In genomic region chr19:20794999-20795398, GRCm38 (mm10) we compare ENCODE assay signal across 29 mouse cellular contexts.
A peak's percentile ranks its signal among the peaks of the same experiment; 100 is the strongest.
DNase-seq lines count a peak whose midpoint lies in the region; ATAC-seq and TF ChIP-seq lines count a peak whose summit lies in the region.
"Had no signal": no experiment of that assay in that cellular context is flagged by ENCODE, and none has a peak within 500 bp of the region (broad histone marks: within the 10 kb centered on the region; RNA-seq: fewer than 3 reads in every experiment).

No protein-coding gene starts in this region.

- no peaks in the 10 kb centered on the region for H3K36me3 ChIP-seq in hindbrain, embryonic 13.5 days
- H3K36me3 ChIP-seq in hindbrain, embryonic 11.5 days (ENCODE audit: control insufficient read depth, insufficient read depth, low read length), result no peaks in the 10 kb centered on the region
- H3K36me3 ChIP-seq in midbrain, embryonic 14.5 days (ENCODE audit: control insufficient read depth, insufficient read depth, low read length), result no peaks in the 10 kb centered on the region
- H3K36me3 ChIP-seq in midbrain, postnatal 0 days (ENCODE audit: insufficient read depth, low read length), result no peaks in the 10 kb centered on the region
- no peaks in the 10 kb centered on the region for H3K36me3 ChIP-seq in neural tube, embryonic 12.5 days
- H3K36me3 ChIP-seq: embryonic facial prominence, embryonic 13.5 days; heart, embryonic 10.5 days; heart, embryonic 15.5 days; limb, embryonic 13.5 days; lung, embryonic 15.5 days had no signal

- 68% methylated on average over 3 of the region's 3 CpGs for WGBS in hindbrain, embryonic 13.5 days
- WGBS in hindbrain, embryonic 11.5 days, result 82% methylated on average over 3 of the region's 3 CpGs
- WGBS in midbrain, embryonic 14.5 days, result 74% methylated on average over 3 of the region's 3 CpGs
- WGBS in midbrain, postnatal 0 days, result 79% methylated on average over 3 of the region's 3 CpGs
- 70% methylated on average over 3 of the region's 3 CpGs for WGBS in neural tube, embryonic 12.5 days

- intact Hi-C loops in heart, postnatal 14 days (cut with DNase I), result loop anchor here (5.0 kb wide), 2 partner anchors 577 to 657 kb away; no protein-coding TSS in a partner anchor

- H3K4me3 ChIP-seq in hindbrain, embryonic 13.5 days, result no peak overlapping the region
- H3K4me3 ChIP-seq in hindbrain, embryonic 11.5 days (ENCODE audit: low read depth, low read length), result no peak overlapping the region
- no peak overlapping the region for H3K4me3 ChIP-seq in midbrain, embryonic 14.5 days (replicated peaks; ENCODE audit: low read depth, low read length)
- no peak overlapping the region for H3K4me3 ChIP-seq in midbrain, postnatal 0 days (ENCODE audit: low read depth, low read length)
- no peak overlapping the region for H3K4me3 ChIP-seq in neural tube, embryonic 12.5 days
- H3K4me3 ChIP-seq: embryonic facial prominence, embryonic 13.5 days; heart, embryonic 10.5 days; heart, embryonic 15.5 days; limb, embryonic 13.5 days; lung, embryonic 15.5 days had no signal

- no peaks in the 10 kb centered on the region for H3K27me3 ChIP-seq in hindbrain, embryonic 13.5 days
- no peaks in the 10 kb centered on the region for H3K27me3 ChIP-seq in hindbrain, embryonic 11.5 days (ENCODE audit: control insufficient read depth, insufficient read depth, low read length)
- no peaks in the 10 kb centered on the region for H3K27me3 ChIP-seq in midbrain, embryonic 14.5 days (ENCODE audit: control insufficient read depth, insufficient read depth, low read length)
- no peaks in the 10 kb centered on the region for H3K27me3 ChIP-seq in midbrain, postnatal 0 days (ENCODE audit: insufficient read depth, low read length)
- no peaks in the 10 kb centered on the region for H3K27me3 ChIP-seq in neural tube, embryonic 12.5 days (replicated peaks)
- H3K27me3 ChIP-seq: embryonic facial prominence, embryonic 13.5 days; heart, embryonic 15.5 days; limb, embryonic 13.5 days; lung, embryonic 15.5 days had no signal

- no peak for TF ChIP-seq CTCF in midbrain, postnatal 0 days (IDR thresholded peaks at IDR 0.05)

- 0 out of 2 replicates have a peak overlapping the region, but pooled peaks have one; percentile 37 for H3K27ac ChIP-seq in hindbrain, embryonic 13.5 days
- H3K27ac ChIP-seq in hindbrain, embryonic 11.5 days (ENCODE audit: low read depth, low read length), result no peak overlapping the region
- H3K27ac ChIP-seq in midbrain, embryonic 14.5 days (replicated peaks; ENCODE audit: low read depth, low read length), result no peak overlapping the region
- no peak overlapping the region for H3K27ac ChIP-seq in midbrain, postnatal 0 days (ENCODE audit: low read depth, low read length)
- no peak overlapping the region for H3K27ac ChIP-seq in neural tube, embryonic 12.5 days
- H3K27ac ChIP-seq: embryonic facial prominence, embryonic 13.5 days; heart, embryonic 10.5 days; heart, embryonic 15.5 days; kidney, postnatal 0 days; limb, embryonic 13.5 days; lung, embryonic 15.5 days; stomach, postnatal 0 days had no signal

- 0 out of 2 replicates have a peak, but pooled peaks have one; percentile 22 for ATAC-seq in hindbrain, embryonic 13.5 days (ENCODE audit: low FRiP score)
- ATAC-seq in hindbrain, embryonic 11.5 days (ENCODE audit: low FRiP score), result no peak
- no peak for ATAC-seq in midbrain, embryonic 14.5 days (ENCODE audit: low FRiP score, low TSS enrichment)
- no peak for ATAC-seq in midbrain, postnatal 0 days (ENCODE audit: low FRiP score)
- 0 out of 2 replicates have a peak, but pooled peaks have one; percentile 38 for ATAC-seq in neural tube, embryonic 12.5 days (ENCODE audit: low FRiP score, low read depth)
- ATAC-seq: CD4-positive, CD25-positive, alpha-beta regulatory T cell, adult 4 months; intestine, embryonic 16.5 days had no signal

- 0 out of 2 replicates have a peak, but pooled peaks cover 3% of the 10 kb centered on the region for H3K4me1 ChIP-seq in hindbrain, embryonic 13.5 days (replicated peaks)
- no peaks in the 10 kb centered on the region for H3K4me1 ChIP-seq in hindbrain, embryonic 11.5 days (replicated peaks; ENCODE audit: control insufficient read depth, insufficient read depth, low read length)
- 0 out of 2 replicates have a peak, but pooled peaks cover 2% of the 10 kb centered on the region for H3K4me1 ChIP-seq in midbrain, embryonic 14.5 days (ENCODE audit: control insufficient read depth, insufficient read depth, low read length)
- no peaks in the 10 kb centered on the region for H3K4me1 ChIP-seq in midbrain, postnatal 0 days (ENCODE audit: insufficient read depth, low read length)
- no peaks in the 10 kb centered on the region for H3K4me1 ChIP-seq in neural tube, embryonic 12.5 days
- H3K4me1 ChIP-seq: heart, embryonic 10.5 days; heart, embryonic 15.5 days; lung, embryonic 15.5 days had no signal

- H3K4me2 ChIP-seq in hindbrain, embryonic 13.5 days, result no peak overlapping the region
- no peak overlapping the region for H3K4me2 ChIP-seq in hindbrain, embryonic 11.5 days (replicated peaks; ENCODE audit: low read depth, low read length)
- no peak overlapping the region for H3K4me2 ChIP-seq in midbrain, embryonic 14.5 days (ENCODE audit: low read length)
- H3K4me2 ChIP-seq in midbrain, postnatal 0 days (ENCODE audit: low read depth, low read length, poor library complexity, severe bottlenecking), result no peak overlapping the region
- H3K4me2 ChIP-seq in neural tube, embryonic 12.5 days (replicated peaks), result no peak overlapping the region
- H3K4me2 ChIP-seq: embryonic facial prominence, embryonic 13.5 days; heart, embryonic 15.5 days; limb, embryonic 13.5 days; liver, embryonic 11.5 days; lung, embryonic 15.5 days had no signal

- H3K9ac ChIP-seq in hindbrain, embryonic 13.5 days, result no peak overlapping the region
- H3K9ac ChIP-seq in hindbrain, embryonic 11.5 days (ENCODE audit: low read depth, low read length), result no peak overlapping the region
- H3K9ac ChIP-seq in midbrain, embryonic 14.5 days (replicated peaks; ENCODE audit: low read length), result no peak overlapping the region
- H3K9ac ChIP-seq in midbrain, postnatal 0 days (replicated peaks; ENCODE audit: low read length, poor library complexity, severe bottlenecking), result no peak overlapping the region
- no peak overlapping the region for H3K9ac ChIP-seq in neural tube, embryonic 12.5 days
- H3K9ac ChIP-seq: embryonic facial prominence, embryonic 13.5 days; heart, embryonic 15.5 days; limb, embryonic 13.5 days; lung, embryonic 15.5 days had no signal

- no peak for DNase-seq in hindbrain, embryonic 11.5 days (ENCODE audit: low spot score)
- peak; percentile 15 for DNase-seq in midbrain, embryonic 14.5 days
- no peak for DNase-seq in midbrain, postnatal 0 days (ENCODE audit: low spot score)
- no peak for DNase-seq in urinary bladder, postnatal 4 days (ENCODE audit: low spot score in 2 of 2)
- no peak for DNase-seq in heart, postnatal 14 days
- DNase-seq: adrenal gland, postnatal 25 days; cerebellum, adult 18-20 months; cerebellum, postnatal 10 days; gastrocnemius, postnatal 25 days; heart, adult 11 months; heart, postnatal 36 days; kidney, adult 8-10 months; kidney, postnatal 4 days; lung, postnatal 36 days; right cerebral cortex, adult 18-20 months; thymus, adult 18-20 months; thymus, postnatal 36 days had no signal

- no peaks in the 10 kb centered on the region for H3K9me3 ChIP-seq in hindbrain, embryonic 13.5 days
- H3K9me3 ChIP-seq in hindbrain, embryonic 11.5 days (ENCODE audit: control insufficient read depth, low read length), result no peaks in the 10 kb centered on the region
- H3K9me3 ChIP-seq in midbrain, embryonic 14.5 days (ENCODE audit: control insufficient read depth, low read length), result no peaks in the 10 kb centered on the region
- no peaks in the 10 kb centered on the region for H3K9me3 ChIP-seq in midbrain, postnatal 0 days (ENCODE audit: low read length)
- no peaks in the 10 kb centered on the region for H3K9me3 ChIP-seq in neural tube, embryonic 12.5 days
- H3K9me3 ChIP-seq: embryonic facial prominence, embryonic 13.5 days; heart, embryonic 10.5 days; heart, embryonic 15.5 days; limb, embryonic 13.5 days; lung, embryonic 15.5 days had no signal

Comparison
In these comparisons a context has a peak if more than half of its experiments do, and no peak if none do; other contexts are left out.
1. ATAC-seq: peak in hindbrain, embryonic 13.5 days (single experiment) and neural tube, embryonic 12.5 days (single experiment); none in hindbrain, embryonic 11.5 days (single experiment), midbrain, embryonic 14.5 days (single experiment) and midbrain, postnatal 0 days (single experiment).